Mouse (Mus musculus) liver, adult (tissue): ENCODE data around the gene H1foo.
A peak's percentile ranks its signal among the peaks of the same experiment; 100 is the strongest.

Experiments used
- GATA4 ChIP-seq: IDR thresholded peaks from 2 replicates; pipeline ENCODE4 v1.6.1; 2014; ENCODE audit warnings: mild to moderate bottlenecking, low read length; ENCODE audit not compliant: insufficient replicate concordance

The H1foo gene

GRCm38 (mm10) chr6:115968086-115968485 lies 23.3 kb downstream of the H1foo start:
- TF ChIP-seq GATA4, result no peak; the same call in 1 of the 2 replicates

- no peak for TF ChIP-seq GATA4
These were observed 24.0 kb downstream of the H1foo start for GRCm38 (mm10) chr6:115968700-115969099.

- no peak for TF ChIP-seq GATA4
These were observed 24.4 kb downstream of the H1foo start for GRCm38 (mm10) chr6:115969103-115969502.

- no peak for TF ChIP-seq GATA4
These were observed 25.2 kb downstream of the H1foo start for GRCm38 (mm10) chr6:115969952-115970351.

- TF ChIP-seq GATA4, result peak; percentile 37; the same call in 1 of the 2 replicates
These were observed 26.7 kb downstream of the H1foo start for GRCm38 (mm10) chr6:115971273-115972060.

- TF ChIP-seq GATA4, result no peak
These were observed 27.5 kb downstream of the H1foo start for GRCm38 (mm10) chr6:115972083-115972764.

GRCm38 (mm10) chr6:115973139-115973875 lies 28.6 kb downstream of the H1foo start:
- no peak for TF ChIP-seq GATA4

- no peak for TF ChIP-seq GATA4
These were observed 29.3 kb downstream of the H1foo start for GRCm38 (mm10) chr6:115973881-115974662.

GRCm38 (mm10) chr6:115975606-115976005 lies 30.9 kb downstream of the H1foo start:
- no peak for TF ChIP-seq GATA4

- TF ChIP-seq GATA4, result no peak
These were observed 33.1 kb downstream of the H1foo start for GRCm38 (mm10) chr6:115977810-115978209.

- no peak for TF ChIP-seq GATA4
These were observed 33.9 kb downstream of the H1foo start for GRCm38 (mm10) chr6:115978596-115978995.

GRCm38 (mm10) chr6:115982889-115983288 lies 38.2 kb downstream of the H1foo start:
- no peak for TF ChIP-seq GATA4

- TF ChIP-seq GATA4, result no peak
These were observed 38.7 kb downstream of the H1foo start for GRCm38 (mm10) chr6:115983306-115984038.

- TF ChIP-seq GATA4, result no peak
These were observed 39.8 kb downstream of the H1foo start for GRCm38 (mm10) chr6:115984580-115984979.
